Mouse (Mus musculus) neural tube, embryonic 14.5 days (tissue): ENCODE data around the gene Mxd1. TPM values are rescaled to one million over a fixed set of nuclear protein-coding genes. Genes with fewer than 3 reads are reported as not detected.

Experiments used
- ATAC-seq: fragments of 200-750 bp; cut with Nextera tagmentation; 2 replicates; pipeline ENCODE4 v1.8.0; 2017; ENCODE audit warnings: low read depth, mild to moderate bottlenecking, moderate TSS enrichment, moderate library complexity
- H3K27ac ChIP-seq: fragments of 300-500 bp; sonication (generic); 2 replicates; pipeline ENCODE4 v1.5.1; 2014; ENCODE audit warnings: low read depth, mild to moderate bottlenecking, control low read depth, low read length, moderate library complexity, mixed read lengths
- H3K27me3 ChIP-seq: fragments of 300-500 bp; sonication (generic); 2 replicates; pipeline ENCODE4 v1.6.1; 2014; ENCODE audit warnings: low read length; ENCODE audit not compliant: control insufficient read depth, insufficient read depth
- H3K36me3 ChIP-seq: fragments of 300-500 bp; sonication (generic); 2 replicates; pipeline ENCODE4 v1.6.1; 2014; ENCODE audit warnings: low read length, mixed read lengths; ENCODE audit not compliant: control insufficient read depth, insufficient read depth
- H3K4me1 ChIP-seq: fragments of 300-500 bp; sonication (generic); 2 replicates; pipeline ENCODE4 v1.6.1; 2014; ENCODE audit warnings: low read length; ENCODE audit not compliant: control insufficient read depth, insufficient read depth
- H3K4me2 ChIP-seq: fragments of 300-500 bp; sonication (generic); 2 replicates; pipeline ENCODE4 v1.6.1; 2014; ENCODE audit warnings: mild to moderate bottlenecking, low read depth, low read length, control low read depth
- H3K4me3 ChIP-seq: fragments of 300-500 bp; sonication (generic); 2 replicates; pipeline ENCODE4 v1.5.1; 2014; ENCODE audit warnings: low read depth, low read length, control low read depth, mixed read lengths
- H3K9ac ChIP-seq: fragments of 300-500 bp; sonication (generic); replicated peaks from 2 replicates; pipeline ENCODE4 v1.6.1; 2014; ENCODE audit warnings: low read depth, mild to moderate bottlenecking, control low read depth, low read length, mixed read lengths
- H3K9me3 ChIP-seq: fragments of 300-500 bp; sonication (generic); 2 replicates; pipeline ENCODE4 v1.6.1; 2016; ENCODE audit warnings: low read length; ENCODE audit not compliant: control insufficient read depth
- WGBS: fragments of 180-500 bp; shearing (Covaris S2); extraction: QIAGEN DNeasy Blood & Tissue Kit; methylation state at CpG from one replicate; pipeline ENCODE4 v1.1.7; 2014; 5-methylcytosine and 5-hydroxymethylcytosine counted together
- polyA plus RNA-seq: library from polyadenylated mRNA; unstranded; fragments of >200 nt; fragmentation: Nextera tagmentation; extraction: Ambion mirVana; gene quantifications from 2 replicates; pipeline ENCODE4 v1.2.1, GENCODE M21; 2014

The Mxd1 gene
- polyA plus RNA-seq, 1 experiment from 2014 or later: 15.4 TPM

GRCm38 (mm10) chr6:86640161-86640560, 28.8 kb downstream of the Mxd1 start:
- ATAC-seq: no peak
- no peaks in the 10 kb centered on the region for H3K9me3 ChIP-seq
- no peak overlapping the region for H3K27ac ChIP-seq
- no peaks in the 10 kb centered on the region for H3K4me1 ChIP-seq
- H3K9ac ChIP-seq: no peak overlapping the region
- H3K4me3 ChIP-seq: no peak overlapping the region
- H3K4me2 ChIP-seq: no peak overlapping the region
- WGBS: 89% methylated on average over 3 of the region's 3 CpGs
- no peaks in the 10 kb centered on the region for H3K27me3 ChIP-seq
- no peaks in the 10 kb centered on the region for H3K36me3 ChIP-seq

- no peak overlapping the region for H3K27ac ChIP-seq
- no peak overlapping the region for H3K9ac ChIP-seq
- no peak overlapping the region for H3K4me3 ChIP-seq
- no peaks in the 10 kb centered on the region for H3K9me3 ChIP-seq
- no peak overlapping the region for H3K4me2 ChIP-seq
- H3K27me3 ChIP-seq: no peaks in the 10 kb centered on the region
- no peak for ATAC-seq
- H3K36me3 ChIP-seq: no peaks in the 10 kb centered on the region
- WGBS: 80% methylated on average over 18 of the region's 18 CpGs
- H3K4me1 ChIP-seq: no peaks in the 10 kb centered on the region
Observed at GRCm38 (mm10) chr6:86639180-86640160, 29.5 kb downstream of the Mxd1 start.

- no peak for ATAC-seq
- no peaks in the 10 kb centered on the region for H3K36me3 ChIP-seq
- H3K4me1 ChIP-seq: no peaks in the 10 kb centered on the region
- no peak overlapping the region for H3K9ac ChIP-seq
- H3K9me3 ChIP-seq: no peaks in the 10 kb centered on the region
- no peak overlapping the region for H3K27ac ChIP-seq
- H3K27me3 ChIP-seq: no peaks in the 10 kb centered on the region; the same call in 1 of the 2 replicates
- no peak overlapping the region for H3K4me2 ChIP-seq
- H3K4me3 ChIP-seq: no peak overlapping the region
- WGBS: 13% methylated on average over 2 of the region's 2 CpGs
Observed at GRCm38 (mm10) chr6:86638434-86638833, 30.5 kb downstream of the Mxd1 start.

- H3K4me2 ChIP-seq: no peak overlapping the region
- no peak overlapping the region for H3K9ac ChIP-seq
- no peaks in the 10 kb centered on the region for H3K9me3 ChIP-seq
- H3K27ac ChIP-seq: no peak overlapping the region
- ATAC-seq: no peak
- no peaks in the 10 kb centered on the region; the same call in 1 of the 2 replicates for H3K27me3 ChIP-seq
- WGBS: 77% methylated on average over 2 of the region's 2 CpGs
- no peak overlapping the region for H3K4me3 ChIP-seq
- no peaks in the 10 kb centered on the region for H3K36me3 ChIP-seq
- H3K4me1 ChIP-seq: no peaks in the 10 kb centered on the region
Observed at GRCm38 (mm10) chr6:86637860-86638259, 31.1 kb downstream of the Mxd1 start.

GRCm38 (mm10) chr6:86637171-86637835, 31.7 kb downstream of the Mxd1 start:
- Histone ChIP-seq H3K27me3 (no peaks in the 10 kb centered on the region; the same call in 1 of the 2 replicates), H3K9ac (no peak overlapping the region), H3K27ac (no peak overlapping the region), H3K4me1 (no peaks in the 10 kb centered on the region), H3K4me3 (no peak overlapping the region), H3K4me2 (no peak overlapping the region), H3K9me3 (no peaks in the 10 kb centered on the region), H3K36me3 (no peaks in the 10 kb centered on the region)
- no peak for ATAC-seq
- WGBS: 75% methylated on average over 4 of the region's 4 CpGs

- no peaks in the 10 kb centered on the region; the same call in 1 of the 2 replicates for H3K27me3 ChIP-seq
- H3K4me3 ChIP-seq: no peak overlapping the region
- 84% methylated on average over 2 of the region's 2 CpGs for WGBS
- H3K9me3 ChIP-seq: no peaks in the 10 kb centered on the region
- no peak overlapping the region for H3K4me2 ChIP-seq
- no peak overlapping the region for H3K27ac ChIP-seq
- H3K4me1 ChIP-seq: no peaks in the 10 kb centered on the region
- H3K9ac ChIP-seq: no peak overlapping the region
- no peak for ATAC-seq
- H3K36me3 ChIP-seq: no peaks in the 10 kb centered on the region
Observed at GRCm38 (mm10) chr6:86636495-86636894, 32.5 kb downstream of the Mxd1 start.

GRCm38 (mm10) chr6:86630141-86630540, 38.8 kb downstream of the Mxd1 start:
- H3K4me3 ChIP-seq: no peak overlapping the region
- 70% methylated on average over 3 of the region's 3 CpGs for WGBS
- H3K9ac ChIP-seq: no peak overlapping the region
- no peaks in the 10 kb centered on the region for H3K4me1 ChIP-seq
- H3K27me3 ChIP-seq: no peaks in the 10 kb centered on the region; the same call in 1 of the 2 replicates
- H3K27ac ChIP-seq: no peak overlapping the region
- H3K9me3 ChIP-seq: no peaks in the 10 kb centered on the region
- no peak for ATAC-seq
- H3K4me2 ChIP-seq: no peak overlapping the region
- no peaks in the 10 kb centered on the region for H3K36me3 ChIP-seq

GRCm38 (mm10) chr6:86627946-86628345, 41.0 kb downstream of the Mxd1 start, which contains the start of gene Asprv1:
Gene Asprv1 (plus strand): TSS chr6:86628164.
- Histone ChIP-seq H3K4me2 (no peak within 1 kb of the TSS), H3K4me3 (no peak within 1 kb of the TSS), H3K9me3 (no peaks in the 10 kb centered on the region), H3K27me3 (no peaks in the 10 kb centered on the region), H3K4me1 (no peaks in the 10 kb centered on the region), H3K27ac (no peak within 1 kb of the TSS), H3K9ac (no peak within 1 kb of the TSS), H3K36me3 (no peaks in the 10 kb centered on the region)
- 50% methylated on average over 10 of the region's 10 CpGs for WGBS
- ATAC-seq: no peak
